Mouse (Mus musculus) embryo, embryonic 10 days (tissue): ENCODE results near the gene Tmem41a.
A peak's percentile ranks its signal among the peaks of the same experiment; 100 is the strongest.
"Not testable (repeated sequence)": the region's sequence is repeated elsewhere in the genome, so short reads cannot be mapped to it uniquely, and the experiment has no call there.

Experiments
- DNase-seq: peaks from one replicate; pipeline ENCODE4 v3.0.0-alpha.2; 2015; ENCODE audit warnings: low spot score

Tmem41a gene

DNA sequence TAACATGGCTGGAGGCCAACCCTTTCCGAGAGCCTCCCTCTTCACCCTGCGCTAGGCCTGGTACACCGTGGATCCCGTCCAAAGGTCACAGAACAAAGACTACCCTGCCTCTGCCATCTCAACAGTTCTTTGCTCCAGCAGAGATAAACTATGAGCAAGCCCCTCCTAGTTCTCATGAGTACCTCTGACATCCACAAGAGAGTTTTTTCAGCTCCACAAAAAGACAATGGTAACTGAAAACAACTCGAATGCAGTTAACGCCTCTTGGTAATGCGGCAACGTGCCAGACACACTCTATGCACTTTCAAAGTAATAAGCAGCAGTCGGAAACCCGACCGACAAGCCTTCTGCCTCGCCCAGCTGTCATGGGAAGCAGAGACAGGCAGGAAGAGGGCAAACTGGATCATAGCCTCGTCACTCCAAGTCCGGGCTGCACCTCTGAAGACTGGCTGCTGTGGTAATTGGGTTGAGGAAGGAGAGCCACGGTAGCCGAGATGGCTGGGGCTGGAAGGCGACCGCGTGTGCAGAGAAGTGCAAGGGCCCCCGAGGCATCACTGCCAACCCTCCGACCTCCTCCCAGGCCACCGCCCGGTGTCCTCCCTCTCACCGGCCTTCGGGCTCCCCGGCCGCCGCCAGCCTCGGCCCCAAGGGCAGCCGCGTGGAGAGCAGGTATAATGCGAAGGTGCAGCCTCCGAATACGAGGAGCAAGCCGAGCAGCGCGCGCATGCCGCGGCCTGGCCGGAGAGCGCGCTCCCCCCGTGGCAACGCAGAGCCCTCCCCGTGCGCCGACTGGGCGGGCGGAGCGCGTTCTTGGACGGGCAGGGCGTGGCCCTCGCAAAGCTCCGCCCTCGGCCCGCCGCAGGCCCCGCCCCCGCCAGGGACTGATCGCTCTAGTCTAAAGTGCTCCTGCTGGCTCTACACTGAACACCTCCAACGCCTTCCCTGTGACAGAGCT lies at the start of gene Tmem41a:
Tmem41a (minus strand) TSS at position 792 of the 955 bp plus-strand sequence.
- peak; percentile 89 for DNase-seq

DNA sequence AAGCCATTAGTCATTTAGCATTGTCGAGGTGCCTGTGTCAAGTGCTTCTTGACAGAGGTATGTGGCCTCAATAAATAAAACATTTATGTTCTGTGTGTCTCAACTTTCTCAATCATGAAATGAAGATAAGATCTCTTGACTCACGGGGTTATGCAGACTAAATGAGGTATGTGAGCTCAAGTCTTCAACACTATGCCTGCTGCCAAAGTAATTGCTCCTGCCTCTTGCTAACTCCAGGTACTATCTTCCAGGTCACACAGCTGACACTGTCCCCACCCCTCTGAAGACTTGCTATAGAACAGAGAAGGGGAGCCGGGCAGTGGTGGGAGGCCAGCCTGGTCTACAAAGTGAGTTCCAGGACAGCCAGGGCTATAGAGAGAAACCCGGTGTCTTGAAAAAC lies 49.0 kb upstream of the Tmem41a start:
- DNase-seq: no peak

DNA sequence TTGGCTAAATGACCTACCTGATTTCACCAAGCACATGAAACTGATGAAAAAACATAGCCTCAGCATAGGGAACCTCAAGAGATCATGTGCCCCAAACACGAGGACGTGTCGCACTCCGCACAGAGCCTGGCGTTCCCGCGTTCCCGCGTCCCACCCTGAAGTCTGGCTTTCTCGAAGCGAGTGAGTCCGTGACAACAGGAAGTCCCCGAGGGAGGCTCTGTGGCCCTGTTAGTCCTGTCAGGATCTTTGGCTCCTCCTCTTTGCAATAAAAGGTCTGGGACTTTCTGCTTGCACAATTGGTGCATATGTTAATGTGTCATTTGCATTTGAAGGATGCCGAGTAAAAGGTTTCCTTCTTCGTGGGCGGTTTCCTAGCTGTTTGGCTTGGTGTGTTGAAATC lies 48.0 kb upstream of the Tmem41a start, which contains the start of gene Liph:
Liph (minus strand) TSS at position 360 of the 400 bp plus-strand sequence.
- DNase-seq: peak; percentile 41

DNA sequence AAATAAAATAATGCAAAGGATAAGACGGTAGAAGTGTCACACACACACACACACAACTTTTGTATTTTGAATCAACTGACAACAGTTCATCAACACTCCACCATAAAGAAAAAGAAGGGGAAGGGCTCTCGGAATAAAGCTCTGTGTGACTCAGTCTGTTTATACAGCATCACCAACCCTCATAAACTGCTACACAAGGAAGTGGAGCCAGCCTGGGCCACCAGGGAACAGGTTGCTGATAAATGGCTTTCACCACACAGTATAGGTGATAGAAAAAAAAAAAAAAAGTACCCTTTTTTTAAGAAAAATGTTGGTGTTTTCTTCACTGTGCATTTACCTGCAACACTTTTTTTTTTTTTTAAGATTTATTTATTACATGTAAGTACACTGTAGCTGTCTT lies 44.4 kb upstream of the Tmem41a start:
- no peak for DNase-seq

DNA sequence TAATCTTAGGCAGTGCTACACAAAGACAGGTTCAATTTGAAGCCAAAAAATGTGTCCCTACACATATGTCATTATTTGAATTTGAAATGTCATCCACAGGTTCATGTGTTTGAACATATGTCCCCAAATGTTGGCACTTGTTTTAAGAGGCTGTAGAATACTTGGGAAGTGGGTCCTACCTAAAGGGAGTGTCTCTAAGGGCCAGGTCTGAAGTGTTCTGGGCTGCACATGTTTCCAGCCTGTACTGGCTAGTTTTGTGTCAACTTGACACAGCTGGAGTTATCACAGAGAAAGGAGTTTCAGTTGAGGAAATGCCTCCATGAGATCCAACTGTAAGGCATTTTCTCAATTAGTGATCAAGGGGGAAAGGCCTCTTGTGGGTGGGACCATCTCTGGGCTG lies 43.5 kb upstream of the Tmem41a start:
- not testable (repeated sequence) for DNase-seq

DNA sequence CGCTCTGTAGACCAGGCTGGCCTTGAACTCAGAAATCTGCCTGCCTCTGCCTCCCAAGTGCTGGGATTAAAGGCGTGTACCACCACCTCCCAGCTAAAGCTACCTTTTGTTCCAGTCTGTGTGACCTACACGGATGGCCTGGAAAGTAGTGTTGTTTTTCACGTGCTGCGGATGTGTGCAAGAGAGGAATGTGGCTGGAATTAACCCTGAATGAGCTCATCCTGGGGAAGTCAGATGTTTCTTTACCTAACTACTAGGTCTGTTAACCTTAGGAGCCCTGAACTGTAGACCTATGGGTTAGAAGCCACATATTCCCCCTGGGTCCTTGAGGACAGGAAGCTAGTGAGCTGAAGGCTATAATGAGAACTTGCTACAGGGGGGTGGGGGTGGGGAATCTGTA lies 40.6 kb upstream of the Tmem41a start:
- DNase-seq: no peak

DNA sequence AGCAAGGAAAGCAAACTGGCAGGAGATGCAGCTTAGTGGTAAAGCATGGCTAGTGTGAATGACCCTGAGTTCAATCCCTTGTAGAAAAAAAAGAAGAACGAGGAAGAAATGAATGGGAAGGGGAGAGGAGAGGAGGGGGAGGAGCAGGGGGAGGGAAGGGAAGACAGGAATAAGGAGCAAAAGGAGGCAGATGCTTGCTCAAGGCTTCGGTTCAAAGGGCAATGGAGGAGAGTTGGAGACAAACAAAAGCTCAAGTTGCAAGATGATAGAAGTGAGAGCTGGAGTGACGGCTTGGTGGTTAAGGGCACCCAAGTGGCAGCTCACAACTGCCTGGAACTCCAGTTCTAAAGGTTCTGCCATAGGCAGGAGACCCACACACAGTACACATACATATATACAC lies 38.8 kb upstream of the Tmem41a start:
- no peak for DNase-seq

DNA sequence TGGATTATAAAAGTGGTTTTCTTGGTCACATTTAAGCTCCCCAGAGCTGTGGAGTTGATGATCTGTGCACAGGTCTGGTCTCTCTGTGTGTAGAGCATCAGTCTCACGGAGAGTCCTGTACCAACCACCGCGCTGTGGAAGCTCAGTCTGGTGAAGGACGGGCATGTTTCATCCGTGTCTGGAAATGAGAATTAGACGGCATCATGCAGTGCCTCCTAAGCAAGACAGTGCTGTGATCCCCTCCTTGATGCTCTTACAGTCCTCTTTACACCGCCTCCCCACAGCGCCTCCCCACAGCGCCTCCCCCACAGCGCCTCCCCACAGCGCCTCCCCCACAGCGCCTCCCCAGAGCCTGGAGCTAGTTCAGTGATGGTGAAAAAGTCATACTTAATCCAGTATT lies 36.7 kb upstream of the Tmem41a start:
- DNase-seq: no peak

DNA sequence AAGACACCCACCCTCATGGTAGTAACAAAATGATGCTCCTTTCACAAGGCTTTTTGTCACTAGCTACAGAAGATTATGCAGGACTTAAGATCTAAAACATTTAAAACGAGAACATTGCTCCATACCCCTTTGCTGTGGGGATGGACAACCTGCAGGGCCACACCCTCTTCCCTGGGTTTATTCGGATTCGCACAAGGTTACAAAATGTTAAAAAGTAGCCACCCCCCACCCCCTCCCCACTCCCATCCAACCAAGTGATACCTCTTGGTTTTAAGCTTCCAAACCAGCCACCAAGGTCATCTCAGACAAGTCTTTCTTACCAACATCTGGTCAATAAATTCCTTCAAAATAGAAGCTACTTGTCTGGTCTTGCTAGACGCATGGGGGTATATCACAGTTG lies 36.2 kb upstream of the Tmem41a start:
- DNase-seq: no peak

DNA sequence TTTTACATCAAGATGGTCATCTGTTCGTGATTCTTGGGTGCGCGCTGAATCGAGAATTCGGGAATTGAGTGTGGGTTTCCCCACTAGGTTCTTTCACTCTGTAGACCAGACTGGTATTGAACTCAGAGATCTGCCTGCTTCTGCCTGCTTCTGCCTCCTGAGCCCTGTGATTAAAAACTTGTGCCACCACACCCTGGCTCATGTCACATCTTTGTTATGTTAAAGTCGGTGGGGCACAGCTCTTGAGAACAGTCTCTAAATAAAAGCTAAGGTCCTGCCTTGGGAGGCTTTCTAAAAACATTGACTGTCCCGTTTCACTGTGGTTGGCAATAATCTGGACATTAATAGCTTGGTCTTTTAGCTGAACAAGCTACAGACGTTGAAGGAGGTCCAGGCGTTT lies 35.8 kb upstream of the Tmem41a start:
- no peak for DNase-seq

DNA sequence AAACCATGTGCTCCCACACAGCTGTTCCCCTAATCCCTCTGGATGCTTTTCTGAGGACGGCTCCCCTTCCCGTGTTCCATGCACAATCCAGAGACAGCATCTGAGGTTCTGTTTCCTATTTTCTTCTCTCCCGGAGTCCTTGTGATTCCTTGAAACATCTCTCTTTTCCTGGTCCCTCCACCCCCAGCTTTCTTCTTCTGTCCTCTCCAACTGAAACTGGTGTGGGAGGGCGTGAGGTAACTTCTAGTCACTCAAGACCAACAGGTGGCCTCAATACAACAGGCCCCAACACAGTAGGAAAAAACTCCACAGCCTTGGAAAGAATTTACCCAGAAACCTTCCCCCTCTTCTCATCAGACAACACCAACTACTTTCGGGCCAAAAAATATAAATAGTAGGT lies 30.0 kb upstream of the Tmem41a start:
- no peak for DNase-seq

DNA sequence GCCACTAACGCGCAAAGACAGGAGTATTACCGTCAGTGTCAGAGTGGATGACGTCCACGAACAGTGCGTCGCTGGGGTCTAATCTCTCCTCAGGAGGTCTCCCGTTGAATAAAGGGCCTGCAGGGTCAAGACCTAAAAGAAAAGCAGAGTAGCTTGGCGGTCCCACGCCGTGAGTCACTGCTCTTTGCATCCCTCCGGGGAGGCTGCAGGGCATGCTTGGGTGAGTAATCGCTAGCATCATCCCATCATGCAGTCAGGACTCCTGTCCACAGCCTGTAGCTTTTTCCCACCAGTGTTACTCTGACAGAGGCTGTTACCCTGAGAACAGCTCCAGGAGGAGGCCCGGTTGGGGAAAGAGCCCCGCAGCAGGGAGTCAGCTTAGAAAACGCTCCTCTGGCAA lies 28.9 kb upstream of the Tmem41a start:
- DNase-seq: peak; percentile 32

DNA sequence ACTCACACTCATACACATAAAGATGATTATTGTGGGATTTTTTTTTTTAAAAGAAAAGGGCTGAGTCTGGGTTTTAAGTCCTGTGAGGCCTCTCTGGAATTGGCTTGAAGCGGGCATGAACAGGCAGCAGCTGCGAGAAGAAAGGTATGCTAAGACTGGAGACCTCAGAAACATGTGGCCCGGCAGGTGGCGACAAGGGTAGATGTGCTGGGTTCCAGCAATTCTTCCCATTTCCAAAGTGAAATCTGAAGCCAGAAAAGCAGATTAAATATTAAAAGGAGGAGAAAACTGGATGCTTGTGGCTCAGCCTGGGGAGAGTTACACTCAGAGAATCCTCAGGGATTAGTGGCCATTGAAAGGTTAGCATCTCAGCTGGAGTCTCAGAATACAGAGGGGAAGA lies 24.1 kb upstream of the Tmem41a start:
- no peak for DNase-seq

DNA sequence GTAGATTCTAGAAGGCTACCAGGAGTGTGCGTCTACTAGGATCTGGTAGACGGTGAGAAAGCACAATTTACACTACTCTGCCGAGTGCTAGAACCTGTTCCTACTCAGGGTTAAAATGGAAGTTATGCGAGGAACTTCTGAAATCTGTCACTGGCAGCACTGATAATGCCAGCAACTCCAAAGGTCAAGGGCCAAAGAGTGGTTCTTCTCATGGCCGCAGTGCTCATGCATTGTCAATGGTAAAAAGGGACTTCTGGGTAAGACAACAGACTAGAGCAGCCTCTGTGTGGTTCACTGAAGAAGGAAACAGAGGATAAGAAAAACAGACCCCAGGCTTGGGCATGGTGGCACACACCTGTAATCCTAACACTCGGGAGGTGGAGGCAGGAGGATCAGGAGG lies 23.2 kb upstream of the Tmem41a start:
- no peak for DNase-seq

DNA sequence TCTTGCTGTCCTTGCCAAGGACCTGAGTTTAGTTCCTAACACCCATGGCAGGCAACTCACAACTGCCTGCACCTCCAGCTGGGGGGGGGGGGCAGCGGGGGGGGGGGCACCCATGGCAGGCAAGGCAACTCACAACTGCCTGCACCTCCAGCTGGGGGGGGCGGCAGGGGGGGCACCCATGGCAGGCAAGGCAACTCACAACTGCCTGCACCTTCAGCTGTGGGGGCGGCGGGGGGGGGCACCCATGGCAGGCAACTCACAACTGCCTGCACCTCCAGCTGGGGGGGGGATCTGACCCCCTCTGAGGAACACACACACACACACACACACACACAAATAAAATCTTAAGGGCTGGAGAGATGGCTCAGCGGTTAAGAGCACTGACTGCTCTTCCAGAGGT lies 22.5 kb upstream of the Tmem41a start:
- DNase-seq: no peak

DNA sequence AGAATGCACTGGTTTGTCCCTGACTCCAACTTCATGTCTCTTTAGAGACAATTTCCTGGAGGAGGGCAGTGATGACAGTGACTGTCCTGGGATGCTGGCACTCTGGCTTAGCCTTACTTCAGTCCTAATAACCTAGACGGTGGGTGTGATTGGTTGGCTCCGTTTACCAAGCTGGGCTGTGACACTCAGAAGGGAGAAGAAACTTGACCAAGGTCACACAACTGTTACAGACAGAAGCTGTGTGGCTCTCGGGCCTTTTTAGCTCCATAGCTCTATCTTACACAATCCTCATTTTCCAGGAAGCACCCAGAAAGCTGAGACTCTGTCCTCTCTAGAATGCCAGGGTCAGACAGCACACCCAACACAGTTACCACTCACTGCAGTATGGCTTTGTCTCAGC lies 18.2 kb upstream of the Tmem41a start:
- DNase-seq: no peak

DNA sequence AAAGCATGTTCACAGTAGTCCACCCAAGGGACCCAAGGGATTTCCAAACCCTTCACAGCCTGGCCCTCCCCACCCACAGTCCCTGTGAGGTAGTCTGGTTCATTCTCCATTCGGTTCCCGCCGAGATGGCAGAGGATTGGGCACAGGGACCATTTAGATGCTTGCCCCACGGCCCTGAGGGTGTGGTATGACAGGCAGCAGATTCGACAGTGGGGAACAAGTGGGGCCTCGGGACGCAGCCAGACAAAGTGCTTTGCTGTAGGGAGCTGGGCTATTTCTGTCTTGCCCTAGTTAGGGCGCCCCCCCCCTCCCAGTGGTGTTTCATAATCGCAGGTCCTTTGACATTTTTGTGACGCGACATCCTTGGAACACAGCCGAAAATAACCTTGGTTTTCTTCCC lies 8.2 kb upstream of the Tmem41a start:
- DNase-seq: no peak

DNA sequence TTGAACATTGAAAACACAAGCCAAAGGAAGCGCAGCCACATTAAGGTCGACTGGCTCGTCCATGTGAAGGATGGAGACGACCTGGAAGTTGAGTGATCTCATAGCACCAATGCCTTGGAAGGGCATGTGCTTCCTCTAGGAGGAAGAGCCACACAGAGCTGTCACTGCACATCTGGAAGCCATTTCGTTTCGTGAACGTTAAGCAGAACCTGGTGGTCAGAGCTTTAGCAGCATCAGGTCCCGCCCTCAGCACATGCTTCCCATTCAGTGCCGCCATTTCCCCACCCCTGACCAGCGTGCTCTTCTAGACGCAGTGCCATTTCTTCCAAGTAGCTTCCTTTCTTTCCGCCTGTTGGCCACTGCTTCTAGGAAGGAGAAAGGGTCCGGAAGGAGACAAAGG lies 18.9 kb downstream of the Tmem41a start:
- peak; percentile 72 for DNase-seq

DNA sequence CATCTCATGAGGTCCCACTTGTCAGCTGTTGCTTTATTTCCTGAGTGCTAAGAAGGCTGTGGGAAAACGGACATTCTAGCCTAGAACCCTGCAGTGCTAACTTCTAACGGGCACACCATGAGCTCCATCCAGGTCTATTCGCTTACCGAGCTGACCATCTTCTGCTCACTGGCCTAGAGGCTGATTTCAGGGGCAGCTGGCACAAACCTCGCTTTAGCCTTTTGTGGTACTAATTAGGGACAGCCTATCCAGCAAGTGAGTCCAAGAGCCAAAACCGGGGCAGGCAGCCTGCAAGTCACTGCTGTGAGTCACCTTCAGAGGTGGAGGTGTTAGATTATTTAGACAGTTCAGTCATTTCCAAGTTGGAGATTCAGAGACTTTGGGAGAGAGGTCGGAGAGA lies 30.7 kb downstream of the Tmem41a start:
- DNase-seq: no peak

DNA sequence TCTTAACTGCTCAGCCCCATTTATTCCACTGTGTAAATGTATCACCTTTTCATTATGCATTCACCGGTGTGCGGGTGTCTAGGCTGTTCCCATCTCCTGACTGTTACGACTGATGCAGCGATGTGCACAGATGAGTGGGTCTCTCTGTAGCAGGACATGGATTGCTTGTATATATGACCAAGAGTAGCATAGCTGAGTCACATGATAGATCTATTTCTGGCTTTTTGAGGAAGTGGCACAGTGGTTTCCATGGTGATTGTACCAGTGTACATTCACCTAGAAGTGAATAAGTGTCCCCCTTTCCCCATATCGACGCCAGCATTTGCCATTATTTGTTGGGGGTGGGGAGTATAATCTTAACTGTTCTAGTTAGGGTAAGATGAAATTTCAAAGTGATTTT lies 34.0 kb downstream of the Tmem41a start:
- no peak for DNase-seq

DNA sequence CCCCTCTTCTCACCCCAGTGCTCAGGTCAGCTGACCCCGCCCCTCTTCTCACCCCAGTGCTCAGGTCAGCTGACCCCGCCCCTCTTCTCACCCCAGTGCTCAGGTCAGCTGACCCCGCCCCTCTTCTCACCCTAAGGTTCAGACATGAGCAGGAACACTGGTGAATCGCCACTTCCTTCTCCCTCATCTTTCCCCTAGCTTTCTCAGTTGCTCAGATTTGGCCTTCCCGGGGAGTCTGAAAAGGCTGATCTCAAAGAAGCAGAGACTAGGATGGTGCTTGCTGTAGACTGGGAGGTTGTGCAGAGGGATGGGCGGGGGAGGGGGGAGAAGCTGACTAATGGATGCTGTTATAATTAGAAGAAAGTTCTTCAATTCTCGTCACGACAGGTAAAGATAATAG lies 38.4 kb downstream of the Tmem41a start:
- DNase-seq: not testable (repeated sequence)

DNA sequence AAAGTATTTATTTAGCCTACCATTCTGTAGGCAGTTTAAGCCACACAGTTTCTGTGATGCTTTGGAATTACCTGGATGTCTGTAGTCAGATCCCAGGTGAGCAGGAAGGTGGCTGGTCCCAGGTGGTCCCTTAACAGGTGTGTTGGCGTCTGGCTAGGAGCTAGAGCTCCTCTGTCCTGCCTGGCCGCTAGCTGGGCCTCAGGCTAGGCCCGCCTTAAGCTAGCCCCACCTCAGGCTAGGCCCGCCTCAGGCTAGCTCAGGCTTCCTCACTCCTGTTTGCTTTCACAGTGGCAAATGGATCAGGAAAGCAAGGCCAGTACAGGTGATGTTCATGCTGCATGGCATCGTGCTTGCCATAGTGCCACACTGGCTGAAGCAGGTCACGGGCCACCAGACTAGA lies 40.5 kb downstream of the Tmem41a start:
- DNase-seq: no peak

DNA sequence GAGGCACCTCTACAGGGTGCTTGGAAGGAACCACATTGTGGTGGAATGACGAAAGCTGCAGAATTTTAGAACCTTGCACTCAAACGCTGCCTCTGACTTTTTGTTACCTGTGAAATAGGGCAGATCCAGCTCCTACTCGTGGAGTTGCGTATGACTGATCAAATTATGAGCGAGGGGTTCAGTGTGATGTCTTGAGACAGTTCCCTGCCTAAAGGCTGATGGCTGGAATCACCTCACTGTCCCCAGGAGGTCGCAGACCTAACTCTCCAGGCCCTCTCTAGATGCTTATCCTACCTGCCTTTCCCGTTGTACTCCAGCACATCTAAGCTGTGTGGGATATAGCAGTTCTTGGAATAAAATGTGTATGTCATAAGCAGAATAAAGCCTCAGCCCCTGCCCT lies 41.4 kb downstream of the Tmem41a start:
- no peak for DNase-seq

DNA sequence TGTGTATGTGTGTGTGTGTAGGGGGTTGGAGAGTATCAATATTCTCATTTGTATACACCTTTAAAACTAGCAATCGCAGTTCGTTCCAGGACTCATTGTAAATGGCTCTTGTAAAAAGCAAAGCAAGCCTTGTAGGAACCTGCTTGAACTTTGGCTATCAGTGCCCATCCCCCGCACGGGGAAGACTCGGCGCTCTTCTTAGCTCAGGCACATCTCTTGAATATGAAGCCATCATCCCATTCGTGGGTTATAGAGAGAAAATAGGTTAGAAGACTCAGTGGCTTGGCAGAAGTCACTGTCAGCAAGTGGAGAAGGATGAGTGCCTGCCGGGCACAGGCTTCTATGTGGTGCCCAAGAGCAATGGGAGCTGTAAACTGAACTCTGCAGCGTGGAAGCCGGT lies 42.7 kb downstream of the Tmem41a start:
- no peak for DNase-seq
